29 mouse cellular contexts compared by ENCODE assay signal in genomic region chr5:28172261-28172920, GRCm38 (mm10). TPM values are rescaled to one million over a fixed set of nuclear protein-coding genes. Genes with fewer than 3 reads are reported as not detected.
A peak's percentile ranks its signal among the peaks of the same experiment; 100 is the strongest.
DNase-seq lines count a peak whose midpoint lies in the region; ATAC-seq and TF ChIP-seq lines count a peak whose summit lies in the region.
"Had no signal": no experiment of that assay in that cellular context is flagged by ENCODE, and none has a peak within 500 bp of the region (broad histone marks: within the 10 kb centered on the region; RNA-seq: fewer than 3 reads in every experiment).

No protein-coding gene starts in this region.

- 8% methylated on average over 8 of the region's 8 CpGs for WGBS in hindbrain, embryonic 13.5 days
- WGBS in midbrain, embryonic 11.5 days, result 7% methylated on average over 8 of the region's 8 CpGs
- WGBS in midbrain, postnatal 0 days, result 40% methylated on average over 8 of the region's 8 CpGs
- 6% methylated on average over 8 of the region's 8 CpGs for WGBS in forebrain, postnatal 0 days

- no peak overlapping the region for H3K9ac ChIP-seq in hindbrain, embryonic 13.5 days
- peak overlapping the region; percentile 82 for H3K9ac ChIP-seq in midbrain, embryonic 11.5 days (ENCODE audit: low read length)
- H3K9ac ChIP-seq in midbrain, postnatal 0 days (replicated peaks; ENCODE audit: low read length, poor library complexity, severe bottlenecking), result no peak overlapping the region
- H3K9ac ChIP-seq in forebrain, postnatal 0 days, result no peak overlapping the region
- H3K9ac ChIP-seq: forebrain, embryonic 13.5 days; intestine, embryonic 15.5 days; liver, embryonic 14.5 days; lung, embryonic 14.5 days; neural tube, embryonic 13.5 days had no signal

- no peaks in the 10 kb centered on the region for H3K9me3 ChIP-seq in hindbrain, embryonic 13.5 days
- H3K9me3 ChIP-seq in midbrain, embryonic 11.5 days (ENCODE audit: control insufficient read depth, low read length), result no peaks in the 10 kb centered on the region
- no peaks in the 10 kb centered on the region for H3K9me3 ChIP-seq in midbrain, postnatal 0 days (ENCODE audit: low read length)
- no peaks in the 10 kb centered on the region for H3K9me3 ChIP-seq in forebrain, postnatal 0 days (ENCODE audit: low read length)
- H3K9me3 ChIP-seq: forebrain, embryonic 13.5 days; heart, embryonic 10.5 days; intestine, embryonic 15.5 days; megakaryocyte, embryonic 14.5 days; neural tube, embryonic 13.5 days had no signal

- no peaks in the 10 kb centered on the region for H3K36me3 ChIP-seq in hindbrain, embryonic 13.5 days
- no peaks in the 10 kb centered on the region for H3K36me3 ChIP-seq in midbrain, embryonic 11.5 days (ENCODE audit: control insufficient read depth, insufficient read depth, low read length)
- no peaks in the 10 kb centered on the region for H3K36me3 ChIP-seq in midbrain, postnatal 0 days (ENCODE audit: insufficient read depth, low read length)
- no peaks in the 10 kb centered on the region for H3K36me3 ChIP-seq in forebrain, postnatal 0 days (ENCODE audit: insufficient read depth)
- H3K36me3 ChIP-seq: heart, embryonic 10.5 days; intestine, embryonic 15.5 days; neural tube, embryonic 13.5 days had no signal

- TF ChIP-seq CTCF in midbrain, postnatal 0 days (IDR thresholded peaks at IDR 0.05), result no peak
- no peak for TF ChIP-seq CTCF in forebrain, postnatal 0 days (IDR thresholded peaks at IDR 0.05; ENCODE audit: low read depth)

- H3K4me2 ChIP-seq in hindbrain, embryonic 13.5 days, result no peak overlapping the region
- H3K4me2 ChIP-seq in midbrain, embryonic 11.5 days, result peak overlapping the region; percentile 49
- H3K4me2 ChIP-seq in midbrain, postnatal 0 days (ENCODE audit: low read depth, low read length, poor library complexity, severe bottlenecking), result peak overlapping the region; percentile 20; the same call in 1 of the 2 replicates
- no peak overlapping the region for H3K4me2 ChIP-seq in forebrain, postnatal 0 days (ENCODE audit: low read depth)
- H3K4me2 ChIP-seq: forebrain, embryonic 13.5 days; intestine, embryonic 15.5 days; lung, embryonic 14.5 days; neural tube, embryonic 13.5 days had no signal

- H3K4me1 ChIP-seq in hindbrain, embryonic 13.5 days (replicated peaks), result peaks cover 12% of the 10 kb centered on the region
- H3K4me1 ChIP-seq in midbrain, embryonic 11.5 days (ENCODE audit: control insufficient read depth, insufficient read depth, low read length), result peaks cover 22% of the 10 kb centered on the region
- no peaks in the 10 kb centered on the region; the same call in 1 of the 2 replicates for H3K4me1 ChIP-seq in midbrain, postnatal 0 days (ENCODE audit: insufficient read depth, low read length)
- no peaks in the 10 kb centered on the region for H3K4me1 ChIP-seq in forebrain, postnatal 0 days (ENCODE audit: insufficient read depth)

- peak; percentile 35 for DNase-seq in embryo, embryonic 9.5 days (ENCODE audit: extremely low spot score)
- no peak for DNase-seq in embryo, embryonic 11 days
- peak; percentile 94 for DNase-seq in midbrain, embryonic 11.5 days (ENCODE audit: low spot score, missing footprints)
- no peak for DNase-seq in midbrain, postnatal 0 days (ENCODE audit: low spot score)
- no peak for DNase-seq in right cerebral cortex, postnatal 10 days (ENCODE audit: low spot score in 2 of 2)
- no peak for DNase-seq in forebrain, postnatal 0 days
- DNase-seq: adrenal gland, postnatal 25 days; heart, postnatal 4 days; kidney, adult 8-10 months; kidney, postnatal 14 days; lung, embryonic 14.5 days; lung, postnatal 36 days; right cerebral cortex, adult 18-20 months; thymus, adult 2 months; thymus, postnatal 4 days had no signal

- H3K4me3 ChIP-seq in hindbrain, embryonic 13.5 days, result 0 out of 2 replicates have a peak overlapping the region, but pooled peaks have one; percentile 4
- peak overlapping the region; percentile 16 for H3K4me3 ChIP-seq in midbrain, embryonic 11.5 days (ENCODE audit: low read depth, low read length)
- no peak overlapping the region for H3K4me3 ChIP-seq in midbrain, postnatal 0 days (ENCODE audit: low read depth, low read length)
- H3K4me3 ChIP-seq in forebrain, postnatal 0 days (ENCODE audit: low read depth, low read length), result no peak overlapping the region
- H3K4me3 ChIP-seq: forebrain, embryonic 13.5 days; heart, embryonic 10.5 days; intestine, embryonic 15.5 days; megakaryocyte, embryonic 14.5 days; neural tube, embryonic 13.5 days had no signal

- peaks cover 90% of the 10 kb centered on the region for H3K27me3 ChIP-seq in hindbrain, embryonic 13.5 days
- peaks cover 71% of the 10 kb centered on the region for H3K27me3 ChIP-seq in midbrain, embryonic 11.5 days (ENCODE audit: control insufficient read depth, insufficient read depth, low read length)
- peaks cover 16% of the 10 kb centered on the region; the same call in 1 of the 2 replicates for H3K27me3 ChIP-seq in midbrain, postnatal 0 days (ENCODE audit: insufficient read depth, low read length)
- H3K27me3 ChIP-seq in forebrain, postnatal 0 days (ENCODE audit: insufficient read depth, low read length), result peaks cover 86% of the 10 kb centered on the region

- ATAC-seq in hindbrain, embryonic 13.5 days (ENCODE audit: low FRiP score), result no peak
- ATAC-seq in midbrain, embryonic 11.5 days (ENCODE audit: low FRiP score), result no peak
- no peak for ATAC-seq in midbrain, postnatal 0 days (ENCODE audit: low FRiP score)
- no peak for ATAC-seq in forebrain, postnatal 0 days
- ATAC-seq: CD4-positive, CD25-positive, alpha-beta regulatory T cell, adult 4 months; forebrain, embryonic 13.5 days; intestine, embryonic 15.5 days had no signal

- H3K27ac ChIP-seq in hindbrain, embryonic 13.5 days, result no peak overlapping the region
- H3K27ac ChIP-seq in midbrain, embryonic 11.5 days (ENCODE audit: low read depth, low read length), result no peak overlapping the region
- H3K27ac ChIP-seq in midbrain, postnatal 0 days (ENCODE audit: low read depth, low read length), result no peak overlapping the region
- H3K27ac ChIP-seq in forebrain, postnatal 0 days (ENCODE audit: low read depth, low read length), result no peak overlapping the region
- H3K27ac ChIP-seq: forebrain, embryonic 13.5 days; heart, embryonic 10.5 days; intestine, embryonic 15.5 days; liver, embryonic 14.5 days; neural tube, embryonic 13.5 days; stomach, postnatal 0 days had no signal

RNA-seq across cellular contexts. Expression of gene En2, which starts 6.9 kb away (rescaled TPM):
- polyA plus RNA-seq in hindbrain, embryonic 13.5 days (2015; fragmentation: Nextera tagmentation; extraction: Ambion mirVana), result 0.58 and 0.71 TPM in 2 replicates
- polyA plus RNA-seq in midbrain, embryonic 11.5 days (2014; fragmentation: Nextera tagmentation; extraction: Ambion mirVana), result 2.4 and 2.9 TPM in 2 replicates
- 49.5 and 62.0 TPM in 2 replicates for total RNA-seq in midbrain, postnatal 0 days (2014; rRNA removed)
- polyA plus RNA-seq in midbrain, postnatal 0 days (2015; fragmentation: Nextera tagmentation; extraction: Ambion mirVana), result 0.86 and 1.0 TPM in 2 replicates
- total RNA-seq in forebrain, postnatal 0 days (2014; rRNA removed), result 0.05 and 0.46 TPM in 2 replicates
- polyA plus RNA-seq in forebrain, postnatal 0 days (2015; fragmentation: Nextera tagmentation; extraction: Ambion mirVana), result not detected in 2 replicates
- total RNA-seq: heart, postnatal 4 days; left cerebral cortex, postnatal 10 days had no signal
- polyA plus RNA-seq: CD4-positive, CD25-positive, alpha-beta regulatory T cell, adult 4 months; embryonic facial prominence, embryonic 14.5 days; gonadal fat pad, adult 2 months; heart, embryonic 10.5 days; heart, embryonic 16.5 days; intestine, embryonic 15.5 days; liver, embryonic 14.5 days; lung, embryonic 14.5 days; neural tube, embryonic 13.5 days; small intestine, adult 2 months; stomach, postnatal 0 days had no signal

Comparison
In these comparisons a context has a peak if more than half of its experiments do, and no peak if none do; other contexts are left out.
1. DNase-seq: peak in embryo, embryonic 9.5 days (single experiment) and midbrain, embryonic 11.5 days (single experiment); none in embryo, embryonic 11 days (single experiment), midbrain, postnatal 0 days (single experiment), right cerebral cortex, postnatal 10 days (0 of 2) and forebrain, postnatal 0 days (single experiment).
2. H3K4me3 ChIP-seq: peak in hindbrain, embryonic 13.5 days (single experiment) and midbrain, embryonic 11.5 days (single experiment); none in midbrain, postnatal 0 days (single experiment) and forebrain, postnatal 0 days (single experiment).
3. H3K4me2 ChIP-seq: peak in midbrain, embryonic 11.5 days (single experiment) and midbrain, postnatal 0 days (single experiment); none in hindbrain, embryonic 13.5 days (single experiment) and forebrain, postnatal 0 days (single experiment).